Mouse (Mus musculus): ENCODE results near the gene Adgrl4.

DNA sequence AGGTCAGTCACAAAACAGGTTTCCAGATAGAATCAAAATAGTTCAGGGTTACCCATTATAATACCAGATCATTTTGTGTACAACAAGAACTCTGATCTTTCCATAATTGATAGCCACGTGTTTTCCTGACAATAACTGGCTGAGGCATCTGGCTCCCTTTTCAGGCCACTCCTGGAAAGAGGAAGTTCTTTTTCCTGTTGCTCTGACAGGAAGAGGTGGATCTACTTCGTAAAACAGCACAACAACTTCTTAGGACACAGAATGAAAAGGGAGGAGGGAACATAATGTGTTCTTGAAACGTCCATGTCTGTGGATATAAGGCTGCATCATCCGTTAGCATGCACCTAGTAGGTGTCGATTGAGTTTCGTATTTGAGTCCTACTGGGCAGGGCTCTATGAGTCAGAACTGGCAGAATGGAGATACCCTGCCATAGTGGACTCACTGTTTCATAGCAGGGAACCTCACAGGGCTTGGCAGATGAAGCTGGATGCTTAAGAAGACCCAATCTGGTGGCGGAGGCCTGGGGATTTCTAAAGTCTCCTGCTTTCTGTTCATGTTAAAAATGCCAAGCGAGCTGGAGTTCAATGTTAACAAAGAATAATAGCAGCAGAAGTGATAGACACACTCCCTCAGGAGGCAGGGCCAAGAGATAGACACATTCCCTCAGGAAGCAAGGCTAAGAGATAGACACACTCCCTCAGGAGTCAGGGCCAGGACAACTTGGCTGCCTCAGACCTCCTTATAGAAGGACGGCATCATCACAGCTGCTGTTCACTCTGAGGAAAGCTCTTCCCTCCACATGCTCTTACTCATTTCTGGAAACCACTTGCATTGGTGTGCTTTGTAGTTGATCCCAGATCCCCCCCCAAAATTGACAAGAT, 13.1 kb upstream of the Adgrl4 start:
- no peak for TF ChIP-seq ZC3H11A (IDR thresholded peaks at IDR 0.05; ENCODE audit: borderline replicate concordance, low read depth, low read length)
- no peak for TF ChIP-seq HCFC1 (IDR thresholded peaks at IDR 0.05; ENCODE audit: borderline replicate concordance, insufficient read depth, low read length)
- no peak for TF ChIP-seq CHD2 (IDR thresholded peaks at IDR 0.05; ENCODE audit: low read depth, low read length)
- TF ChIP-seq MAFK (IDR thresholded peaks at IDR 0.05; ENCODE audit: insufficient read depth, low read depth, low read length): no peak
